Mouse (Mus musculus): ENCODE measurements around the gene Gm10577. TPM values are rescaled to one million over a fixed set of nuclear protein-coding genes. Genes with fewer than 3 reads are reported as not detected.
A peak's percentile ranks its signal among the peaks of the same experiment; 100 is the strongest.

Gm10577 gene
- polyA plus RNA-seq, 1 experiment from 2014 or later = not detected

DNA sequence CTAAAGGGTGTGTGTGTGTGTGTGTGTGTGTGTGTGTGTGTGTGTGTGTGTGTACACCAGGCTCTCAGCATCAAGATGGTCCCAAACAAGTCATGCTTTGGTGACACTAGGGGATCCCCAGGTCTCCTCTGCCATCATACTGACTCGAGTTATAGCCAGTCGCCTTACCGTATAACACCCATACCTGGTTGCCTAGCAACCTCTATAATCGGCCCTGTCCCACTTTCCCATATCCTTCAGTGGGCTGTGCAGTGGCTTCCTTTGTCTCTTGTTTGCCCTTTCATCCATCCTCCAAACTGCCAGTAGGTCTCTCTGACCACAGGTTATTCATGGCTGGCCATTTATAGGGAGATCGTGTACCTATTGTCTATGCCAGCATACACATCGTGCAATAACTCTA lies 19.4 kb downstream of the Gm10577 start:
- peaks cover 17% of the 10 kb centered on the region; the same call in 1 of the 2 replicates for H3K36me3 ChIP-seq (ENCODE audit: control insufficient read depth, insufficient read depth, low read length)

DNA sequence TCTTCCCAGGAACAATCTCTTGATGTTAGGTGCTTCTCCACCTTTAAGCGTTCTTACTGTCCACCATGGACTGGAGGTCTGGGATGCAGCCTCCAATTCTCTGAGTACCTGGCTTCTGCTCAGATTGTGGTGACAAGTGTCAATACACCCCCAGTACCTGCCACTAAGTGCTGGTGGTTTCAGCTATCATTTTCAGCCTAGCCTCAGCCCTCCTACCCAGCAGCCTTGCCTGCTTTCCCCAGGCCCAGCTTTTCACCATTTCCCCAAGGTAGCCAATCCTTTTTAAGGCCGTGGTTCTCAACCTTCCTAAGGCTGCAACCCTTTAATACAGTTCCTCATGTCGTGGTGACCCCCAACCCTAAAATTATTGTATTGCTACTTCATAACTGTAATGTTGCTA lies 19.9 kb downstream of the Gm10577 start:
- H3K4me3 ChIP-seq (ENCODE audit: low read length) = no peak overlapping the region
- ATAC-seq (ENCODE audit: low FRiP score, low TSS enrichment) = no peak
- 92% methylated on average over 3 of the region's 3 CpGs for WGBS
- no peak overlapping the region for H3K9ac ChIP-seq (ENCODE audit: low read depth, low read length)
- H3K36me3 ChIP-seq (ENCODE audit: control insufficient read depth, insufficient read depth, low read length) = peaks cover 19% of the 10 kb centered on the region; the same call in 1 of the 2 replicates
- no peaks in the 10 kb centered on the region for H3K4me1 ChIP-seq (ENCODE audit: control insufficient read depth, insufficient read depth, low read length)
- no peaks in the 10 kb centered on the region for H3K27me3 ChIP-seq (ENCODE audit: control insufficient read depth, insufficient read depth, low read length)
- H3K9me3 ChIP-seq (ENCODE audit: control insufficient read depth, low read length) = no peaks in the 10 kb centered on the region
- no peak overlapping the region for H3K4me2 ChIP-seq (replicated peaks; ENCODE audit: low read depth, low read length)
- no peak overlapping the region for H3K27ac ChIP-seq (ENCODE audit: low read depth, low read length)

More for the DNA sequence above, 19.4 kb downstream of the Gm10577 start:
- no peak overlapping the region for H3K4me3 ChIP-seq (ENCODE audit: low read length)
- H3K9ac ChIP-seq (ENCODE audit: low read depth, low read length) = no peak overlapping the region
- WGBS = 89% methylated on average over 6 of the region's 6 CpGs
- H3K27me3 ChIP-seq (ENCODE audit: control insufficient read depth, insufficient read depth, low read length) = no peaks in the 10 kb centered on the region
- H3K27ac ChIP-seq (ENCODE audit: low read depth, low read length) = no peak overlapping the region
- no peak overlapping the region for H3K4me2 ChIP-seq (replicated peaks; ENCODE audit: low read depth, low read length)
- H3K4me1 ChIP-seq (ENCODE audit: control insufficient read depth, insufficient read depth, low read length) = no peaks in the 10 kb centered on the region
- H3K9me3 ChIP-seq (ENCODE audit: control insufficient read depth, low read length) = no peaks in the 10 kb centered on the region
- no peak for ATAC-seq (ENCODE audit: low FRiP score, low TSS enrichment)

DNA sequence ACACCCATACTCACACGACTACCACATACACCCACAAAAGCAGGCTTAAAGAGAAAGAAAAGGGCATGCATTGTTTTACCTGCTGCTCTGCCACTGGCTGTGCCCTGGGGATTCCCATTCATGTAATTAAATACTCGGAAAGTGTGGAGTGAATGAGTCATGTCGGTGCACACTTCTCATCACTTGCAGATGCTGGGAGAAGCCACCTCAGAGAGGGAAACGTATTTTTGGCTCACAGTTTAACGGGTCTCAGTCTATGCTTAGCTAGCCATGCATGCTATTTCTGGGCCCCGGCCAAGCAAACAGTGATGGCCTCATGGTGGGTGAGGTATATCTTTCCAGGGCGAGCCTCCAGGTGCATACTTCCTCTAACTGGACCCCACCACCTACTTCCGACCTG lies 21.6 kb downstream of the Gm10577 start:
- H3K4me2 ChIP-seq (replicated peaks; ENCODE audit: low read depth, low read length) = no peak overlapping the region
- no peak overlapping the region for H3K27ac ChIP-seq (ENCODE audit: low read depth, low read length)
- no peak overlapping the region for H3K4me3 ChIP-seq (ENCODE audit: low read length)
- 79% methylated on average over 8 of the region's 8 CpGs for WGBS
- peaks cover 28% of the 10 kb centered on the region; the same call in 1 of the 2 replicates for H3K36me3 ChIP-seq (ENCODE audit: control insufficient read depth, insufficient read depth, low read length)
- H3K27me3 ChIP-seq (ENCODE audit: control insufficient read depth, insufficient read depth, low read length) = no peaks in the 10 kb centered on the region
- no peaks in the 10 kb centered on the region for H3K9me3 ChIP-seq (ENCODE audit: control insufficient read depth, low read length)
- no peak for ATAC-seq (ENCODE audit: low FRiP score, low TSS enrichment)
- no peaks in the 10 kb centered on the region; the same call in 1 of the 2 replicates for H3K4me1 ChIP-seq (ENCODE audit: control insufficient read depth, insufficient read depth, low read length)
- no peak overlapping the region for H3K9ac ChIP-seq (ENCODE audit: low read depth, low read length)

DNA sequence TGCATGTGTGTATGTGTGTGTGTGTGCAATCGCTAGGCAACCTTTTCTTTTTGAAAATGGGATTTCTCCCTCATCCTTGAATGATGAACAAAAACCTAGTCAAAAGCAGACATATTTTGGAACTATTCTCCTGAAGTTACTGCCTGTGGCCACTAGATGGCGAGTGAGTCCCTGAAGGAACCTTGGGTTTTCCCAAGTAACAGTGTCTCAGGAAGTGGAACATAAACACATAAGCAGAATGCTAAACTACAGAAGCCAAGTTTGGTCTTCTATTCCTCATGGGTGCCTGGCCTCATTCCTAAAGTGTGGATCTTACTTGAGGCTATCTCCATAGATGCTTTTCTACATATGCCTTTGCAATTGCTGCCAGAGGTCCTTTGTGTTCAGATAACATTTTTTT lies 22.4 kb downstream of the Gm10577 start:
- Histone ChIP-seq H3K27me3 (ENCODE audit: control insufficient read depth, insufficient read depth, low read length) (no peaks in the 10 kb centered on the region), H3K36me3 (ENCODE audit: control insufficient read depth, insufficient read depth, low read length) (peaks cover 30% of the 10 kb centered on the region; the same call in 1 of the 2 replicates), H3K4me1 (ENCODE audit: control insufficient read depth, insufficient read depth, low read length) (no peaks in the 10 kb centered on the region; the same call in 1 of the 2 replicates), H3K4me3 (ENCODE audit: low read length) (no peak overlapping the region), H3K9me3 (ENCODE audit: control insufficient read depth, low read length) (no peaks in the 10 kb centered on the region), H3K9ac (ENCODE audit: low read depth, low read length) (no peak overlapping the region), H3K27ac (ENCODE audit: low read depth, low read length) (no peak overlapping the region), H3K4me2 (replicated peaks; ENCODE audit: low read depth, low read length) (no peak overlapping the region)
- no peak for ATAC-seq (ENCODE audit: low FRiP score, low TSS enrichment)
- 23% methylated on average over 2 of the region's 2 CpGs for WGBS

DNA sequence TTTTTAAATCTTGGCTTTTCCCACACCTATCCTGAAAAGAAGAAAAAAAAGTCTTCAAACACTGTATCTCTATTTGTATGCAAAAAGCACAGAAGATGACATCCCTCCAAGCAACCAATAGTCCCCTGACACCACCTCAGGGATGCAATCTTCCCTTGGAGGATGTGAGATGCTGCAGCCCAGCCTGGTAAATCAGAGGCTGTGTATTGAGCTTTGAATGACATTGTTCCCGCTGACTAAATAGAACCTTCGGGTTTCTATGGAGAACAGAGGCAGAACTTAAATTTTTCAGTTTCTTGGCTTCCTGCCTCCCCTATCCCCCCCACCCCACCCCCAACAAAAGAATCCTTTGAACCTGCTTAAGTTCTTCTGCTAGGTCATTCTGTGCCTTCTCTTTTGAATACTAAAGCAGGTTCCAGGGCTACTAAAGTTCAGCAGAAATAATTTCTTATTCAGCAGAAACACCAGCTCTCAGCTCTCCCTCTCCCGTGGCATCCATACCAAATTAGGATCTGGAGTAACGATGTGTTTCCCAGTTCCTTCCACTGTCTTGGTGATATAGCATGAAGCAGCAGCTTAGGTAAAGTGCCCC lies 24.3 kb downstream of the Gm10577 start:
- Histone ChIP-seq H3K4me3 (ENCODE audit: low read length) (no peak overlapping the region), H3K9ac (ENCODE audit: low read depth, low read length) (no peak overlapping the region), H3K4me2 (replicated peaks; ENCODE audit: low read depth, low read length) (no peak overlapping the region), H3K4me1 (ENCODE audit: control insufficient read depth, insufficient read depth, low read length) (peaks cover 16% of the 10 kb centered on the region), H3K36me3 (ENCODE audit: control insufficient read depth, insufficient read depth, low read length) (peaks cover 34% of the 10 kb centered on the region; the same call in 1 of the 2 replicates), H3K27ac (ENCODE audit: low read depth, low read length) (no peak overlapping the region), H3K27me3 (ENCODE audit: control insufficient read depth, insufficient read depth, low read length) (no peaks in the 10 kb centered on the region), H3K9me3 (ENCODE audit: control insufficient read depth, low read length) (no peaks in the 10 kb centered on the region)
- ATAC-seq (ENCODE audit: low FRiP score, low TSS enrichment) = no peak
- WGBS = 85% methylated on average over 4 of the region's 4 CpGs

DNA sequence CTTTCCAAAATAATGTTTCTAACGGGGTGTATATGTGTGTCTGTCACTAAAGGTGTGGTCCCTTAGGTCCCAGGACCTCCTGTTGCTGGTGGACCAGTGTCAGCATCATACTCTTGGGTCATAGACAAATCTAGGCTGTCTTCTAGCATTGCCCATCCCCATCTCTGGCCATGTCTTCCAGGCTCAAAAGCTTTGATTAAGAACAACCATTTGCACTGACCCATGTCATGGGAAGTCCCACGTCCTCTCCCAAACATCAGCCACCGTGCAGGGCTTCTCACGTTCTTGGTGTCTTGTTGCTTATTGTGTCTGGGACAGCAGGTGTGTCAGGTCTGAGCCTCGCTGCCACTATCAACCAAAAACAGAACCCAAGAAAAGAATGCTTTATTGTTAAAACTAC lies 24.9 kb downstream of the Gm10577 start:
- H3K4me2 ChIP-seq (replicated peaks; ENCODE audit: low read depth, low read length) = no peak overlapping the region
- no peak overlapping the region for H3K9ac ChIP-seq (ENCODE audit: low read depth, low read length)
- H3K27ac ChIP-seq (ENCODE audit: low read depth, low read length) = no peak overlapping the region
- no peak overlapping the region for H3K4me3 ChIP-seq (ENCODE audit: low read length)
- H3K4me1 ChIP-seq (ENCODE audit: control insufficient read depth, insufficient read depth, low read length) = peaks cover 17% of the 10 kb centered on the region
- H3K27me3 ChIP-seq (ENCODE audit: control insufficient read depth, insufficient read depth, low read length) = no peaks in the 10 kb centered on the region
- peaks cover 39% of the 10 kb centered on the region; the same call in 1 of the 2 replicates for H3K36me3 ChIP-seq (ENCODE audit: control insufficient read depth, insufficient read depth, low read length)
- ATAC-seq (ENCODE audit: low FRiP score, low TSS enrichment) = no peak
- 65% methylated on average over 5 of the region's 5 CpGs for WGBS
- no peaks in the 10 kb centered on the region for H3K9me3 ChIP-seq (ENCODE audit: control insufficient read depth, low read length)

DNA sequence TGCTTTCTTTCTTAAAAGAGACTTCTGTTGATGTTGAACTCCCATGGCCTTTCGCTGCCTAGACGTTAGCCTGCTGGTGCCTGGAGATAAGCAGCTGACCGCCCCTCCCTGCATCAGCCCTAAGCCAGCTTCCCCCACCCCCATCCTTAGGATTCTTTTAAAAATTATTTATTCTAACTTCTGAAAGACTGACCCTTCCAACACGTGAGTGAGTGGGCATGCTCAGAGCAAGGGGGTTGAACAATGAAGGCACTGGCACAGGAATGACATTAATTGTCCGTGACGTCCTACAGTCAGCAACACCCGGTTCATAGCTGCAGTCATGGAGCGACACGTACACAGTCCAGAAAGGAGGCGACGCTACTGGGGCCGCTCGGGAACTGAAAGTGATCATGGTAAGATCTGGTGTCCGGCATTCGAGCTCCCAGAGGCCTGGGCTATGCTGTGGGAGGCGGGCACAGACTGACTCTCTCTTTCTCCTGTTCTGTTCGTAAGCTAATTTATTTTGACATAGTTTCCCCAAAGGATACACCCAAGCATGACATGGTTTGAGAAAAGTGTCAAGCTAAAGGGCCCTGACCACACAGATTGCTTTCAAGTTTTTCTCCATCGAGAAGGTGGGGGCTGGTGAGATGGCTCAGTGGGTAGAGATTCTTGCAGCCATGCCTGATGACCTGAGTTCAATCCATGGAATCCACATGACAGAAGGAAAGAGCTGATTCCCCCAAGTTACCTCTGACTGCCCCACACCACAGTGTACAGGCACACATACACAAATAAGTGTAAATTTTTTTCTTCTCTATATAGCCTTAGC lies 25.8 kb downstream of the Gm10577 start:
- no peak overlapping the region for H3K4me2 ChIP-seq (replicated peaks; ENCODE audit: low read depth, low read length)
- H3K27me3 ChIP-seq (ENCODE audit: control insufficient read depth, insufficient read depth, low read length) = no peaks in the 10 kb centered on the region
- H3K36me3 ChIP-seq (ENCODE audit: control insufficient read depth, insufficient read depth, low read length) = peaks cover 46% of the 10 kb centered on the region; the same call in 1 of the 2 replicates
- no peak overlapping the region for H3K4me3 ChIP-seq (ENCODE audit: low read length)
- ATAC-seq (ENCODE audit: low FRiP score, low TSS enrichment) = peak; percentile 59
- H3K9me3 ChIP-seq (ENCODE audit: control insufficient read depth, low read length) = no peaks in the 10 kb centered on the region
- H3K4me1 ChIP-seq (ENCODE audit: control insufficient read depth, insufficient read depth, low read length) = peaks cover 17% of the 10 kb centered on the region
- no peak overlapping the region for H3K9ac ChIP-seq (ENCODE audit: low read depth, low read length)
- H3K27ac ChIP-seq (ENCODE audit: low read depth, low read length) = peak overlapping the region; percentile 43; the same call in 1 of the 2 replicates
- 40% methylated on average over 18 of the region's 18 CpGs for WGBS

DNA sequence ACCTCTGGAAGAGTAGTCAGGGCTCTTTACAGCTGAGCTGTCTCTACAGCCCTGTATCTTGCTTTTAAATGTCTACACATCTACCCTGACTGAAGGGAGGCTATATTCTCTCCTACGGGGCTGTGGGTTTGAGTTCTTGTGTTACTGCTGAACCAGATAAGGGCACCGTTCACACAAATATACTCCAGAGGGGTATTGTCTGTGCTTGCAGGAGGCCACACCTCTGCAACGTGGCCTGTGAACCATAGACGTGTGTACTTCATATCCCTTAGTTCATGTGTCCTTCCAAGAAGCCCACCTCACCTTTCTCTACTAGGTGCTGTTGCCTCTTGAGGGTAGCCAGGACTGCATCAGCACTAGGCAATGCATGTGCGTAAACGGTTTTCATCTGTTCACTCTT lies 28.4 kb downstream of the Gm10577 start:
- WGBS = 82% methylated on average over 6 of the region's 6 CpGs

DNA sequence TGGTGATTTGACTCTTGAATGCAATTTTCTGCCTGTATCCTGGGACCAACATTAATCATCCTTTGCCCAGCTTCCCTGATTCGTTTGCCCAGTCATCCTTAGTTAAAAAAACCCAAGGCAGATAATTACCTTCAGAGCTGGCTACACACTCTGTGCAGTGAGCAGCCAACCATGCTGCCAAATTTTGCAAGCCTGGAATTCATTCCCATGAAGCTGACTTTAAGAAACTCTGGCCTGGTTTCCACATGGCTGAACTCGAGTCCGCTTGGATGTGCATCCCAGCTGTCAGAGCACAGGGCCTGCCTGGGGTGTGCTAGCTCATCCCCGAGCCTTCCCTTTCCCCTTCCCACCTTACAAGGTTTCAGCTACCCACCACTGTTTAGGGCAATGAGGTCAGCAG lies 29.5 kb downstream of the Gm10577 start:
- no peaks in the 10 kb centered on the region for H3K9me3 ChIP-seq (ENCODE audit: control insufficient read depth, low read length)
- no peaks in the 10 kb centered on the region for H3K27me3 ChIP-seq (ENCODE audit: control insufficient read depth, insufficient read depth, low read length)
- no peak overlapping the region for H3K4me2 ChIP-seq (replicated peaks; ENCODE audit: low read depth, low read length)
- peaks cover 17% of the 10 kb centered on the region for H3K4me1 ChIP-seq (ENCODE audit: control insufficient read depth, insufficient read depth, low read length)
- H3K36me3 ChIP-seq (ENCODE audit: control insufficient read depth, insufficient read depth, low read length) = peaks cover 62% of the 10 kb centered on the region
- H3K9ac ChIP-seq (ENCODE audit: low read depth, low read length) = no peak overlapping the region
- H3K4me3 ChIP-seq (ENCODE audit: low read length) = no peak overlapping the region
- ATAC-seq (ENCODE audit: low FRiP score, low TSS enrichment) = peak; percentile 74
- H3K27ac ChIP-seq (ENCODE audit: low read depth, low read length) = peak overlapping the region; percentile 71; the same call in 1 of the 2 replicates
- WGBS = 37% methylated on average over 4 of the region's 4 CpGs

More for the DNA sequence above, 28.4 kb downstream of the Gm10577 start:
- Histone ChIP-seq H3K27ac (ENCODE audit: low read depth, low read length) (no peak overlapping the region), H3K36me3 (ENCODE audit: control insufficient read depth, insufficient read depth, low read length) (peaks cover 62% of the 10 kb centered on the region), H3K4me3 (ENCODE audit: low read length) (no peak overlapping the region), H3K27me3 (ENCODE audit: control insufficient read depth, insufficient read depth, low read length) (no peaks in the 10 kb centered on the region), H3K4me2 (replicated peaks; ENCODE audit: low read depth, low read length) (no peak overlapping the region), H3K4me1 (ENCODE audit: control insufficient read depth, insufficient read depth, low read length) (peaks cover 17% of the 10 kb centered on the region), H3K9ac (ENCODE audit: low read depth, low read length) (no peak overlapping the region), H3K9me3 (ENCODE audit: control insufficient read depth, low read length) (no peaks in the 10 kb centered on the region)
- no peak for ATAC-seq (ENCODE audit: low FRiP score, low TSS enrichment)

All from kidney, embryonic 14.5 days (tissue).